Mouse (Mus musculus): ENCODE results near the gene Bglap3. TPM values are rescaled to one million over a fixed set of nuclear protein-coding genes. Genes with fewer than 3 reads are reported as not detected.
A peak's percentile ranks its signal among the peaks of the same experiment; 100 is the strongest.

The Bglap3 gene
- polyA plus RNA-seq, 1 experiment from 2014 or later, result 0.28 TPM

DNA sequence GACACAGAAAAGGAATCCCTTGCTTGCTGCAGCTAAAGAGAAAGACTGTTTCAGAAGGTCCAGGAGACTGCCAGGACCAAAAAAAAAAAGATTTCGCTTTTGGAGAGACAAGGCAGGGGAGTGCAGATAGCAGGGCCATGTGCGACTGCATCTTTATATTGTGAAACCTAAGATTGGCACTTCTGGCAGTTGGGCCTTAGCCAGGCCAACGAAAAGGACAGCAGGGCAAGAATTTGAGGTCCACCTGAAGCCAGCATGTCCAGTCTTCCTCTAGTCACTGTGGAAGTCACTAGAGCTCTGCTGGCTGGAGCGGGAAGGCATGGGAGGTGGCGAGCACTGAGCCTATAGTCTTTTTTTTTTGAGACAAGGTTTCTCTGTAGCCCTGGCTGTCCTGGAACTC lies 36.4 kb upstream of the Bglap3 start:
- H3K9ac ChIP-seq (replicated peaks; ENCODE audit: low read depth, low read length), result no peak overlapping the region

DNA sequence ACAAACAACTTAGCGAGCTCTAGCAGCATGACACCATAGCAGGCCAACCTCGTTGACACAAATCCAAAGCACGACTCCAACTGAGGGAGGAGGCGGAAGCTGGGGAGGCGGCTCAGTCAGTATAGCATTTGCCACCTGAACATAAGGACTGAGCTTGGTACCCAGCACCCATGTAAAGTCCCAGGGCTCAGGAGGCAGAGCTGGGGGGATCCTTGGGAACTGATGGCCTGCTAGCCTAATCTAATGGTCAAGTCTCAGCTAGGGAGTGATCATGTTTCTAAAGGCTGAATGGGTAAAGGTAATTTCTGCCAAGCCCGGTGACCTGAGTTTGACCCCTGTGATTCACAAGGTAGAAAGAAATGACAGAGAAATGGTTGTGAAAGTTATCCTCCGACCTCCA lies 35.0 kb upstream of the Bglap3 start:
- no peak for ATAC-seq (ENCODE audit: low read depth)
- no peak overlapping the region for H3K4me3 ChIP-seq (ENCODE audit: low read depth, low read length)
- peaks cover 9% of the 10 kb centered on the region for H3K36me3 ChIP-seq (ENCODE audit: control insufficient read depth, insufficient read depth, low read length)
- H3K9me3 ChIP-seq (ENCODE audit: control insufficient read depth, low read length), result no peaks in the 10 kb centered on the region
- H3K4me2 ChIP-seq (ENCODE audit: low read depth, low read length), result no peak overlapping the region
- H3K27ac ChIP-seq (ENCODE audit: low read depth, low read length), result no peak overlapping the region
- H3K27me3 ChIP-seq (ENCODE audit: control insufficient read depth, insufficient read depth, low read length), result no peaks in the 10 kb centered on the region
- H3K4me1 ChIP-seq (ENCODE audit: control insufficient read depth, insufficient read depth, low read length), result 0 out of 2 replicates have a peak, but pooled peaks cover 2% of the 10 kb centered on the region
- 64% methylated on average over 7 of the region's 7 CpGs for whole genome bisulfite sequencing
- no peak overlapping the region for H3K9ac ChIP-seq (replicated peaks; ENCODE audit: low read depth, low read length)

More for the DNA sequence above, 36.4 kb upstream of the Bglap3 start:
- Histone ChIP-seq H3K4me3 (ENCODE audit: low read depth, low read length) (no peak overlapping the region), H3K36me3 (ENCODE audit: control insufficient read depth, insufficient read depth, low read length) (peaks cover 15% of the 10 kb centered on the region), H3K9me3 (ENCODE audit: control insufficient read depth, low read length) (no peaks in the 10 kb centered on the region), H3K27ac (ENCODE audit: low read depth, low read length) (no peak overlapping the region), H3K4me1 (ENCODE audit: control insufficient read depth, insufficient read depth, low read length) (0 out of 2 replicates have a peak, but pooled peaks cover 2% of the 10 kb centered on the region), H3K4me2 (ENCODE audit: low read depth, low read length) (peak overlapping the region; percentile 70; the same call in 1 of the 2 replicates), H3K27me3 (ENCODE audit: control insufficient read depth, insufficient read depth, low read length) (no peaks in the 10 kb centered on the region)
- no peak for ATAC-seq (ENCODE audit: low read depth)
- WGBS, result 78% methylated on average over 5 of the region's 5 CpGs

DNA sequence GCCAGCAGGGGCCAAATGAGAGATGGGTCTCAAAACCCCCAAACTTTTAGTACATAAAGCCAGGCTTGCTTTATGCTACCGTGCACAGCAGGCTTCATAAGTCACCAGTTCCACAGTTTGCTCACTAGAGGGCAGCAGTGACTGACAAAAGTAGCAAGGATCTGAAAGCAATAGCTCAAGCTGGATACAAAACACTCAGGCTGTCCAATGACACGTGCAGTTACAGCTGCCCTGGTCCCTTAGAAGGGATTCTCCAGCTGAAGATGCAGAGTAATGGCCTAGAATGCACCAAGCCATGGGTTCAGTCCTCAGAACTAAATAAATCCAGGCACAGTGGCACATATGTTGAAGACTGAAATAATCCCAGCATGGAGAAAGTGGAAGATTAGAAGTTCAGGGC lies 34.5 kb upstream of the Bglap3 start:
- Histone ChIP-seq H3K4me1 (ENCODE audit: control insufficient read depth, insufficient read depth, low read length) (0 out of 2 replicates have a peak, but pooled peaks cover 2% of the 10 kb centered on the region), H3K4me3 (ENCODE audit: low read depth, low read length) (no peak overlapping the region), H3K9me3 (ENCODE audit: control insufficient read depth, low read length) (no peaks in the 10 kb centered on the region), H3K27me3 (ENCODE audit: control insufficient read depth, insufficient read depth, low read length) (no peaks in the 10 kb centered on the region), H3K27ac (ENCODE audit: low read depth, low read length) (no peak overlapping the region), H3K4me2 (ENCODE audit: low read depth, low read length) (no peak overlapping the region), H3K9ac (replicated peaks; ENCODE audit: low read depth, low read length) (no peak overlapping the region), H3K36me3 (ENCODE audit: control insufficient read depth, insufficient read depth, low read length) (peaks cover 4% of the 10 kb centered on the region; the same call in 1 of the 2 replicates)
- 1% methylated on average over 2 of the region's 2 CpGs for WGBS
- no peak; the same call in 1 of the 2 replicates for ATAC-seq (ENCODE audit: low read depth)

DNA sequence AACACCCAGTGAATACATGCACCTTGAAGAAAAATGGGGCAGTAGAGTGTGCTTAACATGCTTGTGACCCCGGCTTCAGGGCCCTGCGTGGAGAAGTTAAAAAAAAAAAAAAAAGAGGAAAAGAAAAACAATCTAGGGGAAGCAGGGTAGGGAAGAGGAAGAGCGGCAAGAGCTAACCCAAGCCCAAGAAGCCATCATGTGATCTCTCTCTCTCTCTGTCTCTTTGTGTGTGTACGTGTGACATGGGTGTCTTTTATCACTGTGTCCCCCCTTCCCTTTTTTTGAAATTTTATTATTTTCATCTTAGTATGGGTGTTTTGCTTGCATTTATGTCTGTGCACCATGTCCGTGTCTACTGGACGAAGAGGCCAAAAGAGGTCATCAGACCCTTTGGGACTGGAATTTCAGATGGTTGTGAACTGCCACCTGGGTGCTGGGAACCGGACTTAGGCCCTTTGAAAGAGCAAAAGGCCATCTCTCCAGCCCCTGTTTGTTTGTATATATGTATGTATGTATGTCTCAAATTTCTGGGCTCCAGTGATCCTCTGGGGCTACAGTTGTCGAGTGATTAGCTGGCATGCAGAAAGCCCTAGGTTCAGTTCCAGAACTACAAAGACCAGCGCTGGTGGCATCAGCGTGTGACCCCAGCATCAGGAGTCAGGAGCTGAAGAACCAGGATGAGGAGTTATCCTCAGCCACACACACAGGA lies 31.1 kb upstream of the Bglap3 start:
- no peaks in the 10 kb centered on the region for H3K36me3 ChIP-seq (ENCODE audit: control insufficient read depth, insufficient read depth, low read length)
- H3K9ac ChIP-seq (replicated peaks; ENCODE audit: low read depth, low read length), result no peak overlapping the region
- 94% methylated on average over 10 of the region's 10 CpGs for WGBS
- no peak overlapping the region for H3K27ac ChIP-seq (ENCODE audit: low read depth, low read length)
- H3K4me1 ChIP-seq (ENCODE audit: control insufficient read depth, insufficient read depth, low read length), result no peaks in the 10 kb centered on the region
- no peak for ATAC-seq (ENCODE audit: low read depth)
- H3K9me3 ChIP-seq (ENCODE audit: control insufficient read depth, low read length), result no peaks in the 10 kb centered on the region
- no peaks in the 10 kb centered on the region for H3K27me3 ChIP-seq (ENCODE audit: control insufficient read depth, insufficient read depth, low read length)
- no peak overlapping the region for H3K4me3 ChIP-seq (ENCODE audit: low read depth, low read length)
- H3K4me2 ChIP-seq (ENCODE audit: low read depth, low read length), result no peak overlapping the region

DNA sequence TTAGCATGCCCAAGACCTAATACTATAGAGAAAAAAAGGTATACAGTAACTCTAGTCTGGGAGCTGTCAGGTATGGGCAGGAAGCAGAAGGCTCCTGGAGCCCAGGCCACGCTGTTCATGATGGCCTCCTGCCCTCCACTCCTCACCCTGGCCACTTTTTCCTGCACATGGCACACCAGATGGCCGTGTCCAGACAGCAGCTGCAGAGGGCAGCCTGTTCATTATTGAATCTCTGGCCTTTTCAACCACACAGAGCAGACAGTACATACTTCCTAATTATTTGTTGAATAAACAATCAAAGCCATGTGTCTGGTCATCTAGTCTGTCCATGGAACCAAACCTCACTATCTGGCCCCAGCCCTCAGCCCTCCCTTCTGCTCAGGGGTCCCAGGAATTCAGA lies 26.1 kb upstream of the Bglap3 start:
- no peak overlapping the region for H3K4me2 ChIP-seq (ENCODE audit: low read depth, low read length)
- H3K27ac ChIP-seq (ENCODE audit: low read depth, low read length), result no peak overlapping the region
- ATAC-seq (ENCODE audit: low read depth), result no peak
- H3K36me3 ChIP-seq (ENCODE audit: control insufficient read depth, insufficient read depth, low read length), result no peaks in the 10 kb centered on the region; the same call in 1 of the 2 replicates
- no peak overlapping the region for H3K9ac ChIP-seq (replicated peaks; ENCODE audit: low read depth, low read length)
- H3K9me3 ChIP-seq (ENCODE audit: control insufficient read depth, low read length), result no peaks in the 10 kb centered on the region
- H3K4me3 ChIP-seq (ENCODE audit: low read depth, low read length), result no peak overlapping the region
- no peaks in the 10 kb centered on the region for H3K27me3 ChIP-seq (ENCODE audit: control insufficient read depth, insufficient read depth, low read length)
- 65% methylated on average over 2 of the region's 2 CpGs for WGBS
- H3K4me1 ChIP-seq (ENCODE audit: control insufficient read depth, insufficient read depth, low read length), result no peaks in the 10 kb centered on the region

DNA sequence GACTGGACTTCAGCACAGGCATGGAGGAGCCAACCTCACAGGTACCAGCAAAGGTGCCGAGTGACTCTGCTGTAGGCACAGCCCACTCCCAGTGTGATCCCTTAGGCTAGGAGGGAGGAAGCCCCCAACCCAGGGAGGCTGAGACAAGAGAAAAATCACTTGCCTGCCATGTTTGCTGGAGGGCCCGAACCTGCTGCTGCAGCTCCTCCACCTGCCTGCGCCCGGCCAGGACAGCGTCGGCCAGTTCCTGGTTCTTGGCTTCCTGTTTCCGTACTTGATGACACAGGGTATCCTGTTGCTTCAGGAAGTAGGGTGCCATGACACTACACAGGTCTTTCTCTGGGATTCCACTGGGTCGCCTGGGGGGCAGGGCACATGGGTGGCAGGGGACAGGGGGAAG lies 23.2 kb upstream of the Bglap3 start:
- H3K4me1 ChIP-seq (ENCODE audit: control insufficient read depth, insufficient read depth, low read length), result no peaks in the 10 kb centered on the region
- H3K4me2 ChIP-seq (ENCODE audit: low read depth, low read length), result no peak overlapping the region
- H3K27ac ChIP-seq (ENCODE audit: low read depth, low read length), result no peak overlapping the region
- WGBS, result 96% methylated on average over 8 of the region's 8 CpGs
- no peaks in the 10 kb centered on the region; the same call in 1 of the 2 replicates for H3K36me3 ChIP-seq (ENCODE audit: control insufficient read depth, insufficient read depth, low read length)
- ATAC-seq (ENCODE audit: low read depth), result no peak
- H3K9ac ChIP-seq (replicated peaks; ENCODE audit: low read depth, low read length), result no peak overlapping the region
- H3K9me3 ChIP-seq (ENCODE audit: control insufficient read depth, low read length), result no peaks in the 10 kb centered on the region
- H3K4me3 ChIP-seq (ENCODE audit: low read depth, low read length), result no peak overlapping the region
- H3K27me3 ChIP-seq (ENCODE audit: control insufficient read depth, insufficient read depth, low read length), result no peaks in the 10 kb centered on the region

DNA sequence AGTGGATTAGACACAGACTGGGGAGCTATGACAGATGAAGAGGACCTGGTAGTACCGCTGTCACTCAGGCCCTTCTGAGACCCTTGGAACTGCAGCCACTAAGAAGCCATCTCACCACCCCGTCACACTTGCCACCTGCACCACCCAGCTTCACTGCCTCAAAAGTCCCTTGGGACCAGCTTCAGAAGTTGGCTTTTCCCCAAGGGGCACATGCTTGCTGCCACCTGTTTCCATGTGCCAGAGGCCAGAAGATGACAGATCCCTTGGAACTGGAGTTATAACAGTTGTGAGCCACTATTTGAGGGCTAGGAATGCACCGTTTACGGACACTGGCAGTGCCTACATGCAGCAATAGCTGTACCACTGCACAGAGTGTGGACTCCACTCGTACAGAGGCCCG lies 22.7 kb upstream of the Bglap3 start:
- no peak overlapping the region for H3K4me3 ChIP-seq (ENCODE audit: low read depth, low read length)
- 96% methylated on average over 6 of the region's 6 CpGs for WGBS
- H3K27me3 ChIP-seq (ENCODE audit: control insufficient read depth, insufficient read depth, low read length), result no peaks in the 10 kb centered on the region

DNA sequence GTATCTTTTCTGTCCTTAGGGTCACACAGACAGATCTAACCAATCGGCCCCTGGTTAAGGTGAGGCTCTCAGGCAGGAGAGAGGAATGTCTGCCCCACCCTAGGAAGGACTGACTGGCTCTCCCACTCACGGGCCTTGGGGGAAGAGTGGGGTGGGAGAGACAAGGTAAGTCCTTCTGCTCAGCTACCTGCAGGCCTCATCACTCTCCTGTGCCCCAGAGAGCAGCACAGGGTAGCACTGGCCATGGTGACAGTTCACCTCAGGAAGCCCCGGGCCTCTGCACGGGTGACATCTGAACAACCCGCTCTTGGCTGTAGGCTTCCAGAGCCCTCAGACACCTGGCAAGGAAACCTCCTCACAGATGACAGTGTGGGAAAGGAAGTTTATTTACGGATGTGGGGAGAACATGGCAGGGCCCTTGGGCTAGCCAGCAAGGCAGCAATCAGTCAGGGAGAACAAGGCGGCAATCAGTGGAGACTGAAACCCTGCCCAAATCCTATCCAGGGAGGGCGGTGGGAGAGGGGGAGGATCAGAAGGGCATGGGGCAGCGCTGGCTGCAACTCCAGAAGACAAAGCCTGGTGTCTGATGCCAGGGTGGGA lies 21.3 kb upstream of the Bglap3 start:
- Histone ChIP-seq H3K4me3 (ENCODE audit: low read depth, low read length) (no peak overlapping the region), H3K27me3 (ENCODE audit: control insufficient read depth, insufficient read depth, low read length) (no peaks in the 10 kb centered on the region), H3K27ac (ENCODE audit: low read depth, low read length) (no peak overlapping the region), H3K9me3 (ENCODE audit: control insufficient read depth, low read length) (no peaks in the 10 kb centered on the region), H3K4me1 (ENCODE audit: control insufficient read depth, insufficient read depth, low read length) (no peaks in the 10 kb centered on the region), H3K4me2 (ENCODE audit: low read depth, low read length) (no peak overlapping the region), H3K9ac (replicated peaks; ENCODE audit: low read depth, low read length) (no peak overlapping the region), H3K36me3 (ENCODE audit: control insufficient read depth, insufficient read depth, low read length) (no peaks in the 10 kb centered on the region; the same call in 1 of the 2 replicates)
- ATAC-seq (ENCODE audit: low read depth), result no peak
- WGBS, result 91% methylated on average over 9 of the region's 9 CpGs

More for the DNA sequence above, 22.7 kb upstream of the Bglap3 start:
- Histone ChIP-seq H3K4me2 (ENCODE audit: low read depth, low read length) (no peak overlapping the region), H3K9me3 (ENCODE audit: control insufficient read depth, low read length) (no peaks in the 10 kb centered on the region), H3K4me1 (ENCODE audit: control insufficient read depth, insufficient read depth, low read length) (no peaks in the 10 kb centered on the region), H3K36me3 (ENCODE audit: control insufficient read depth, insufficient read depth, low read length) (no peaks in the 10 kb centered on the region; the same call in 1 of the 2 replicates), H3K27ac (ENCODE audit: low read depth, low read length) (no peak overlapping the region), H3K9ac (replicated peaks; ENCODE audit: low read depth, low read length) (no peak overlapping the region)
- 0 out of 2 replicates have a peak, but pooled peaks have one; percentile 34 for ATAC-seq (ENCODE audit: low read depth)

DNA sequence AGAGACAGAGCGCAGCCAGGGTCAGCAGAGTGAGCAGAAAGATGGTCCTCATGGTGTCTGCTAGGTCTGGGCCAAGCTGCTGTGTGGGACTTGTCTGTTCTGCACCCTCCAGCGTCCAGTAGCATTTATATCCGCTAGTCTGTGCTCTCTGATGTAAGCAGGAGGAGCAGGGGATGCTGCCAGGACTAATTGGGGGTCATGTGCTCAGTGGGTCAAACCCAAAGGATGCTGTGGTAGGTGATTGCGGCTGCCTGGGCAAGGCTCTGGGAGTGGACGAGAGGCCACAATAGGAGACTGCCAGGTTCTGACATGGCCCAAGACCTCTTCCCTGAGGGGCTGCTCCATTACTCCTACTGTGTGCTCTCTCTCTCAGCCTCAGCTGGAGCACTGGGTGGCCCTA lies 11.8 kb upstream of the Bglap3 start, which contains the start of gene Bglap:
TSS of gene Bglap (minus strand) at position 101 of the 400 bp plus-strand sequence.
- WGBS, result 76% methylated on average over 5 of the region's 5 CpGs
- Histone ChIP-seq H3K36me3 (ENCODE audit: control insufficient read depth, insufficient read depth, low read length) (no peaks in the 10 kb centered on the region), H3K27me3 (ENCODE audit: control insufficient read depth, insufficient read depth, low read length) (no peaks in the 10 kb centered on the region), H3K4me2 (ENCODE audit: low read depth, low read length) (no peak within 1 kb of the TSS), H3K9ac (replicated peaks; ENCODE audit: low read depth, low read length) (no peak within 1 kb of the TSS), H3K4me1 (ENCODE audit: control insufficient read depth, insufficient read depth, low read length) (no peaks in the 10 kb centered on the region), H3K4me3 (ENCODE audit: low read depth, low read length) (no peak within 1 kb of the TSS), H3K27ac (ENCODE audit: low read depth, low read length) (no peak within 1 kb of the TSS), H3K9me3 (ENCODE audit: control insufficient read depth, low read length) (no peaks in the 10 kb centered on the region)
- no peak for ATAC-seq (ENCODE audit: low read depth)
